Mouse (Mus musculus) kidney, adult 9 months (tissue): ENCODE measurements around the gene 4931422A03Rik.
"Not testable (repeated sequence)": the region's sequence is repeated elsewhere in the genome, so short reads cannot be mapped to it uniquely, and the experiment has no call there.

Source experiments
- DNase-seq: peaks from one replicate; pipeline ENCODE4 v3.0.0; 2022

Gene 4931422A03Rik

DNA sequence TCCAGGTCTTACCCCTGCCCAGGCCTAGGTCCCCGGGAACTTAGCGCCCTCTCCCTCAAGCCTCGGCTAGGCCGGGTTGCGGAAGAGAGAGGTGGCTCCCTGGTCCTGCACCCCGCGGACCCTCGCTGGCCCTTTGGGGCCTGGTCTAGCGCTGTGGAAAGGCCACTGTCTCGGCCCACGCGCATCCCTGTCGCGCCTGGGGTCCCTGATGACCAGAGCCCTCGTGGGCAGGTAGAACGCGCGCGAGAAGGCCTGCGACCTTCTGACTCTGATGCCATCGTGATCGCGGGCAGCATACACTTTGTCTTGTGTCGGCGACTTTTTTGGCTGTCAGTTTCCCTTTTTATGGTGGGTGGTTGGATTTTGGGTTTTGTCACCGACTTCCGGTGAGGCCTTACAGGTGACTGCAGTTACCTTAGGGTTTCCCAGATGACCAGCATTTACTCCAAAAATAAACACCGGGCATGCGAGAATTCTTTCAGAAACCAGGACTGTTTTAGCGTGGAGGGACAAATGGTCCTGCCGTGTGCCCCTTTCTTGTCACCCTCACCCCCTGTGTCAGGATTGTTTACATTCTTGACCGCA lies at the start of gene 4931422A03Rik:
Gene 4931422A03Rik, minus strand, starts transcription at position 223 of the 585 bp plus-strand sequence.
- DNase-seq = peak; percentile 27

DNA sequence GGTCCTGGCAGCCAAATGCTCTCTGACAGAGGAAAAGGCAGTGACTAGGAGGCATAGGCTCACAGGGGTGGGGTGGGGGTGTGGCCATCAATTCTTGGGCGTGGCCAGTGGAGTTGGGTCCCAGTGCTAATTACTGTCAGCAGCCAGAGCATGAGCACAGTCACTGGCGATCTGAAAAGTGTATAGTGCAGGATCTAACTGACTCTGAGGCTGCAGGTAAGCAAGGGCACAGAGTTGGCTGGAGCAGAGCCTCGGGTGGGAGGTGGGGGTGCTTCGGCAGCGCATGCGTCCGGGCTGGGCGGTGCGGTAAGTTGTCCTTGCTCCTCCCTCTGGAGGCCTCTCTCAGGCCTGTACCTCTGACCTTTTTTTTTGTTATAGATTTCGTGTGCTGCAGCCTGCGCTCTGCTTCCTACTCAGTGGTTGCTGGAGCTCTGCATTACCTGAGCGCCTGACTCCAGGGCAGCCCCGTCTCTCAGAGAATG lies 41.6 kb upstream of the 4931422A03Rik start, which contains the start of gene Cd59b:
Gene Cd59b, plus strand, starts transcription at position 146 of the 482 bp plus-strand sequence.
- peak; percentile 64 for DNase-seq

- DNase-seq = not testable (repeated sequence)
Observed at GRCm38 (mm10) chr2:104068450-104068849, 40.3 kb upstream of the 4931422A03Rik start, which contains the start of gene Gm10799. TSS of gene Gm10799 (minus strand) at chr2:104068550.

- not testable (repeated sequence) for DNase-seq
Observed at GRCm38 (mm10) chr2:104065526-104065925, 37.4 kb upstream of the 4931422A03Rik start, which contains the start of gene Gm10912. TSS of gene Gm10912 (plus strand) at chr2:104065826.

GRCm38 (mm10) chr2:104064152-104064551 lies 36.0 kb upstream of the 4931422A03Rik start:
- DNase-seq = no peak

GRCm38 (mm10) chr2:104062665-104063064 lies 34.5 kb upstream of the 4931422A03Rik start:
- DNase-seq = no peak

DNA sequence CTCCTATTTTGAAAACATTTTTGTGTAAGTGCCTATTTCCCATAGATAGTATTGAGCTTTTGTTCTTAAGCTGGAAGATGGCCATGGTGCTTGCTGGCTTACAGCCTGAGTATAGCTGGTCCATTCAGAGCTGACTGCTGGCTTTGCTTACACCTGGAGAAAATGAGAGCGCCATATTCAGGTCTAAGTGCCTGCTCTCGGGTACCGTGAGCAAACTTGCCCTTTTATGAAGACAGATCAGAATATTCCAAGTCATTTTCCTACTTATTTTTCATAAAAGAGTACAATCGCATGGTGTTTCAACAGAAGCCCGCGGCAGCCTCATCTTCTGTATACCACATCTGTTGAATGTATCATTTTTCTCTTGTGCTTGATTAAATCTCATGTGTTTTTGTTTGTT lies 32.8 kb upstream of the 4931422A03Rik start:
- no peak for DNase-seq

- no peak for DNase-seq
Observed at GRCm38 (mm10) chr2:104059786-104060185, 31.6 kb upstream of the 4931422A03Rik start.

DNA sequence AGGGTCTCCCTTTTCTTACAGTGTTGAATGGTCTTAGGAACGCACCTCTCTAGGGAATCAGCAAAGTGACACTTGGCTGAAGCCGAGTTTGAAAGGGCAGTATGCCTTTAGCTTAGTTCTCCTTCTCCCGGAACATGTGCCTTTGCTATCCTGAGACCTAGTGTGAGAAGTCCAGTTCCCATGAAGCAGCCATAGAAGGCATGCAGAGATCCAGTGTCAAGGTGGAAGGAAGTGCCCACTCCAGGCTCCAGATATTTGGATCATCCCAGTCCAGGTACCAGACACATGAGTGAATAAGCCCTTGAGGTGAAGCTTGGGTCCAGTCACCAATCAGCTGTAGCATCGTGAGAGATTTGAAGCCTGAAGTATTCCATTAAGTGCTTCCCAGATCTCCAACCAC lies 30.8 kb upstream of the 4931422A03Rik start:
- DNase-seq = no peak

DNA sequence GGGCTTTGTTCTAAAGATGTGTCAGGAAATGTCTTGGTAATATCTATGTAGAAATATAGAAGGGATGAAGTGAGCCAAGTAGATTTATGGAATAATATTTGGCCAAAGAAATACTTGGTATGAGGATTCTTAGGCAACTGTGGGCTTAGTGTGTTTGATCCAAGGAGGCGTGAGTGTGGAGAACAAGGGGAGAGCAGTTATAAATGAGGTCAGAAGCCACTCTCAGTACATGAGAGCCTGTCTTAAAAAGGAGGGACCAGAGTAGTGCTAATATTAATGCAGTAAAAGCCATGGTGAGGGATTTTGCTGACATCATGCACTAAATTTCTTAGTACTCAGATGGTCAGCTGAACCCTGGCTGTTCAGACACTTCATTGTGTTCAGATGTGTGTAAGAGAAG lies 30.2 kb upstream of the 4931422A03Rik start:
- no peak for DNase-seq

- peak; percentile 40 for DNase-seq
Observed at GRCm38 (mm10) chr2:104044479-104045080, 16.4 kb upstream of the 4931422A03Rik start.

- DNase-seq = no peak
Observed at GRCm38 (mm10) chr2:104043624-104044478, 15.7 kb upstream of the 4931422A03Rik start.

DNA sequence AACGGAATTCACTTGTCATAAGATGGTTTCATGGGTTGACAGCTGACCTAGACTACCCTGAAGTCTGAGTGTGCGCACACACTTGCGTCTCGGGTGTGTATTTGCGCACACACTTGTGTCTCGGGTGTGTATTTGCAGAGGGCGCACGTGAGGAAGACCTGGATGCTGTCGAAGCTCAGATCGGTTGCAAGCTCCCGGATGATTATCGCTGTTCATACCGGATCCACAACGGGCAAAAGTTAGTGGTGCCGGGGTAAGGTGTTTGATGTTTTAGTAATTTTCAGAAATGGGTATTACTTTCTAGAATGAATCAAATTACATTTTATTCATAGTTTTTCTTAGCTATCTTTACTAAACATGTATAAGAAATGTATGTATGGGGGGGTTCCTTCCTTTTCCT lies 14.6 kb upstream of the 4931422A03Rik start:
- DNase-seq = no peak

GRCm38 (mm10) chr2:104041632-104042031 lies 13.5 kb upstream of the 4931422A03Rik start:
- no peak for DNase-seq

DNA sequence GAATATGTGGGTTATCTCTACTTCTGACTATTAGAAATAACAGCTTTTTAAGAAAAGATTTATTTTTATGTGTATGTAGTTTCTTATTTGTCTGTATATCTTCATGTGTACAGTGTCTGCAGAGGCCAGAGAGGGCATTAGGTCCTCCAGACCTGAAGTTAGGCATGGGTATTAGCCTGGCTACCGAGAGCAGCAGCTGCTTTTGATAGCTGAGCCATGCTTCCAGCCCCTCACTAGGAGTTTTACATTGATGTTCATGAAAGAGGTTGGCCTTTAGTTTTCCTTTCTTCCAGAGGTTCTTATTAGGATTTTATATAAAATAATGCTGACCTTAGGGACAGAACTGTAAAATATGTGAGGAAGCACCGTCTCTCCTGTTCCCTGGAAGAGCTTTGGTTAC lies 10.1 kb upstream of the 4931422A03Rik start:
- no peak for DNase-seq

GRCm38 (mm10) chr2:104036316-104036715 lies 8.2 kb upstream of the 4931422A03Rik start:
- DNase-seq = no peak

DNA sequence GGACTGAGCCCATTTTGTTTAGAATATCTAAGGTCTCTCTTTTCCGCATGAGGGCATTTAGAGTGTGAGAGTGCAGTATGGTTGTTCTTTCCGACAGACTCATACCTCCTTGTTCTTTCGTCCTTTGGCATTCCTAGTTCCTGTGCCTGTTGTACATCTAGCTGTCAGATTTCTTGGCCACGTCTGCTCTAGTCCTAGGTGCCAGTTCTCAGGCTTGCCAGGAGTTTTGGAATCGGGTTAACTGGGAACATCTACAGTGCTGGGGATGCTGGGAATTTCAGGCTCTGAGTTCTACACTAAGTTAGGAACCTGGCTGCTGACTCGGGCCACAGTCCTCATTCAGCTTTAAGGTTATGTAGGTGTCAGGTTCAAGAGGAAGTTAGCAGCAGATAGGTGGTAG lies 7.4 kb upstream of the 4931422A03Rik start:
- DNase-seq = no peak

GRCm38 (mm10) chr2:104034832-104035472 lies 6.8 kb upstream of the 4931422A03Rik start:
- peak; percentile 70 for DNase-seq

GRCm38 (mm10) chr2:104032056-104032455 lies 3.9 kb upstream of the 4931422A03Rik start:
- DNase-seq = no peak

DNA sequence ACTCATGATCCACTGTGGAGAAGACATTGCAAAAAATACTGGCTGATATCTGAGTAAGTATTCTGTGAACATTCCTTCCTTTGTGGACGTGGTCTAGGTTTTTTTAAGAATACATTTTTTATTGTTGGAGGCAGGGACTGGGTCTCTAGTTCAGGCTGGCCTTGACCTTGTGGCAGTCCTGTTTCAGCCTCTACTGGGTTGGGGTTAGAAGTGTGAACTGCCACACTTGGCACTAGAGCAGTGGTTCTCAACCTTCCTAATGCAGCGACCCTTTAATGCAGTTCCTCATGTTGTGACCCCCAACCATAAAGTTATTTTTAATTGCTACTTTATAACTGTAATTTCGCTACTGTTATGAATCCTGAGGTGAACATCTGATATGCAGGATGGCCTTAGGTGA lies 2.2 kb upstream of the 4931422A03Rik start:
- no peak for DNase-seq

GRCm38 (mm10) chr2:104029074-104029473 lies 913 bp upstream of the 4931422A03Rik start:
- no peak for DNase-seq

DNA sequence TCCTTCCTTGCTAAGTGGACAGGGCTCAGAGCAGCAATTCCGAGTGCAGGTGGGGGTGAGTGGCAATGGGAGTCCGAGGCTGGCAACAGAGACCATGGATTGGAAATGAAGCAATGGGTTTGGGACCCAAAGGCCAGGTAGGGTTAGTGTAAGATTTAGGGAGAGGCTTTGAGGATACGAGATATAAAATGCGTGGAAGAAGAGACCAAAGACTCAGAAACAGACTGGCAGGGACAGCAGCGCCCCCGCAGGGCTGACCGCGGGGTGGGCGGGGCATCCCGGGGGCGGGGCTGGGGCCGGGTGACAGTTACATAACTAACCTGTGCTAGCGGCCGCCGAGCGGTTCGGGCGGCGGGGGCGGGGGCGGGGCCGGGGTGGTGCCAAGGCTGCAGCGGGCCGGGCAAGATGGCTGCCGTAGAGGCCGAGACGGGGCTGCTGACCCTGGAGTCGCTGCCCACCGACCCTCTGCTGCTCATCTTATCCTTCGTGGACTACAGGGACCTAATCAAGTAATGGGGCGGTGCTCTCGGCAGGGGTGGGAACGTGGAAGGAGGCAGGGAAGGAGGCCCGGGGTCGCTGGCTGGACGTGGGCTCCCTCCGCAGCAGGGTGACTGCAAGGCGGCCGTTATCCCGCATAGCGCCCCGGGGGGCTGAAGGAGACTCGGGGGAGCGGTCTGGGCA lies 563 bp downstream of the 4931422A03Rik start, which contains the start of gene Fbxo3:
Gene Fbxo3, plus strand, starts transcription at position 264 of the 681 bp plus-strand sequence.
- DNase-seq = peak; percentile 95
